Mouse (Mus musculus) brown adipose tissue, adult 24 weeks (tissue): ENCODE data around the gene 2310061N02Rik. TPM values are rescaled to one million over a fixed set of nuclear protein-coding genes. Genes with fewer than 3 reads are reported as not detected.

Experiments used
- H3K27ac ChIP-seq: fragments of 200-500 bp; replicated peaks from 2 replicates; pipeline ENCODE4 v1.5.1; 2012; ENCODE audit warnings: low read depth, mild to moderate bottlenecking, low read length
- H3K4me1 ChIP-seq: fragments of 200-500 bp; 2 replicates; pipeline ENCODE4 v1.6.1; 2012; ENCODE audit warnings: low read length, mixed read lengths; ENCODE audit not compliant: control insufficient read depth, insufficient read depth, insufficient read length
- H3K4me3 ChIP-seq: fragments of 200-500 bp; 2 replicates; pipeline ENCODE4 v1.5.1; 2012; ENCODE audit warnings: low read depth, mild to moderate bottlenecking, low read length, moderate library complexity; ENCODE audit not compliant: insufficient read depth
- polyA plus RNA-seq: library from polyadenylated mRNA; stranded (reverse); fragments of >200 nt; gene quantifications from 2 replicates; pipeline ENCODE4 v1.2.4, GENCODE M21; 2012; ENCODE audit not compliant: missing spikeins, insufficient read depth, insufficient read length

The 2310061N02Rik gene
- polyA plus RNA-seq, 1 experiment = not detected

DNA sequence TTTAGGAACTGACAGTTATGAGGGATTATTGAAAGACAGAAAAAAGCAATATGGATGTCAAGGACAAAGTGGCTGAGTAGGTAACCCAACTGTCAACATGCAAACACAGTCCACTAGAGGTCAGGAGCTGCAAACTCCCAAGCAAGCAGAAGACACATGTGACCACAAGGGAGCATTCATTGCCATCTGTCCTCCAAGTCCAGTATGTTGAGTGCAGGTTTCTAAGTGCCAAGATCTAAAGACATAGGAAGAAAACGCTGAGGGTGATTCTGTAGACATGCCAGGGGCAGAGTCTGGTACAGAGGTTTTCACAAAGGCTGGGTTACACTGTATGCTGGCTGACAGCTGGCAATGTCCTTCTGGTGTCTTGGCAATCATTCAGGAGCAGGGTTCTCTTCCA lies 50.3 kb downstream of the 2310061N02Rik start:
- Histone ChIP-seq H3K4me3 (no peak overlapping the region), H3K27ac (no peak overlapping the region), H3K4me1 (no peaks in the 10 kb centered on the region)

Other genes starting within 250 kb of the 2310061N02Rik start
- not detected in 2 replicates for gene Cldn17, start 201.0 kb downstream of the 2310061N02Rik start, polyA plus RNA-seq
- not detected in 2 replicates for gene Cldn8, start 144.8 kb downstream of the 2310061N02Rik start, polyA plus RNA-seq
- gene Krtap24-1, start 95.7 kb downstream of the 2310061N02Rik start, polyA plus RNA-seq = not detected in 2 replicates
- not detected in 2 replicates for gene 2310079G19Rik, start 80.3 kb downstream of the 2310061N02Rik start, polyA plus RNA-seq
- not detected in 2 replicates for gene Krtap26-1, start 60.2 kb downstream of the 2310061N02Rik start, polyA plus RNA-seq
- gene Krtap27-1, start 36.3 kb downstream of the 2310061N02Rik start, polyA plus RNA-seq = not detected in 2 replicates
- gene Krtap13-1, start 20.9 kb upstream of the 2310061N02Rik start, polyA plus RNA-seq = not detected in 2 replicates
- gene Krtap13, start 43.7 kb upstream of the 2310061N02Rik start, polyA plus RNA-seq = not detected in 2 replicates
- not detected in 2 replicates for gene 2310034C09Rik, start 50.9 kb upstream of the 2310061N02Rik start, polyA plus RNA-seq
- not detected in 2 replicates for gene 2310057N15Rik, start 66.2 kb upstream of the 2310061N02Rik start, polyA plus RNA-seq
- not detected in 2 replicates for gene Gm5965, start 69.9 kb upstream of the 2310061N02Rik start, polyA plus RNA-seq
- not detected in 2 replicates for gene Gm20741, start 104.3 kb upstream of the 2310061N02Rik start, polyA plus RNA-seq
- gene Krtap15, start 112.3 kb upstream of the 2310061N02Rik start, polyA plus RNA-seq = not detected in 2 replicates
- gene Krtap14, start 118.2 kb upstream of the 2310061N02Rik start, polyA plus RNA-seq = not detected in 2 replicates
- gene Krtap19-1, start 161.4 kb upstream of the 2310061N02Rik start, polyA plus RNA-seq = not detected in 2 replicates
- not detected in 2 replicates for gene Krtap19-2, start 166.3 kb upstream of the 2310061N02Rik start, polyA plus RNA-seq
- not detected in 2 replicates for gene Krtap19-3, start 170.1 kb upstream of the 2310061N02Rik start, polyA plus RNA-seq
- gene Krtap19-4, start 177.1 kb upstream of the 2310061N02Rik start, polyA plus RNA-seq = not detected in 2 replicates
- not detected in 2 replicates for gene Krtap19-5, start 188.5 kb upstream of the 2310061N02Rik start, polyA plus RNA-seq
- not detected in 2 replicates for gene Krtap19-9b, start 224.3 kb upstream of the 2310061N02Rik start, polyA plus RNA-seq